Mouse (Mus musculus): ENCODE measurements around the gene Pak4.
A peak's percentile ranks its signal among the peaks of the same experiment; 100 is the strongest.

DNA sequence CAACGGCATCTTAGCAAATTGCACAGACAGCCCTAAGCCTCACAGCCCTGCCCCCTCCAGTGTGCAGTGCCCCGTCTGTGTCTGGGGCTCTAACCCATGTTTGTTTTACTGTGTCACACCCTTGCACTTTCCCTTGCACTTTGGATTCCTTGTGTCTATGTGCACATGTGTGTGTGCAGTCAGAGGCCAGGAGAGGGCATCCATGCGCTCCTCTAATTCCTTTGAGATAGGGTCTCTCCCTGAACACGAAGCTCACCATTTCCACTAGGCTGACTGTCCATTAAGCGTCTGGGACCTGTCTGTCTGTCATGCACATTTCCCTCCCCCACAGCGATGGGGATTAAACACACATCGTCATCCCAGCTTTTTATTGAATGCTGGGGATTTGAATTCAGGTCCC, 49.0 kb upstream of the Pak4 start:
- peak; percentile 22; the same call in 1 of the 2 replicates for TF ChIP-seq CTCF (IDR thresholded peaks at IDR 0.05; ENCODE audit: borderline replicate concordance, extremely low read depth, insufficient read depth, insufficient read length)
- TF ChIP-seq POLR2A (IDR thresholded peaks at IDR 0.05; ENCODE audit: borderline replicate concordance, extremely low read depth, insufficient read depth, insufficient read length, poor library complexity, severe bottlenecking): no peak

All from brain, embryonic 14.5 days (tissue).